In genomic region chr16:5898330-5898729, GRCm38 (mm10) we compare ENCODE assay signal across 10 mouse cellular contexts. TPM values are rescaled to one million over a fixed set of nuclear protein-coding genes. Genes with fewer than 3 reads are reported as not detected.
DNase-seq lines count a peak whose midpoint lies in the region; ATAC-seq lines count a peak whose summit lies in the region.
"Had no signal": no experiment of that assay in that cellular context is flagged by ENCODE, and none has a peak within 500 bp of the region (broad histone marks: within the 10 kb centered on the region; RNA-seq: fewer than 3 reads in every experiment).

No protein-coding gene starts in this region.

- DNase-seq in embryo, embryonic 10.5 days (ENCODE audit: low spot score): peak; percentile 13
- no peak for DNase-seq in embryo, embryonic 10 days (ENCODE audit: low spot score)
- DNase-seq in kidney, adult 18-20 months: peak; percentile 19
- DNase-seq in neural tube, embryonic 11.5 days (ENCODE audit: low spot score): peak; percentile 28
- no peak for DNase-seq in B cell, adult 2 months
- no peak for DNase-seq in urinary bladder, postnatal 4 days (ENCODE audit: low spot score in 2 of 2)
- DNase-seq: thymus, postnatal 36 days had no signal

- no peaks in the 10 kb centered on the region for H3K4me1 ChIP-seq in kidney, embryonic 14.5 days (ENCODE audit: control insufficient read depth, insufficient read depth, low read length)
- no peaks in the 10 kb centered on the region for H3K4me1 ChIP-seq in neural tube, embryonic 11.5 days (ENCODE audit: control insufficient read depth, insufficient read depth, low read length)
- H3K4me1 ChIP-seq in neural tube, embryonic 15.5 days: no peaks in the 10 kb centered on the region

- no peaks in the 10 kb centered on the region for H3K36me3 ChIP-seq in kidney, embryonic 14.5 days (ENCODE audit: control insufficient read depth, insufficient read depth, low read length)
- no peaks in the 10 kb centered on the region for H3K36me3 ChIP-seq in neural tube, embryonic 11.5 days (ENCODE audit: control insufficient read depth, insufficient read depth, low read length)
- H3K36me3 ChIP-seq in neural tube, embryonic 15.5 days: no peaks in the 10 kb centered on the region

- H3K27ac ChIP-seq in kidney, embryonic 14.5 days (ENCODE audit: low read depth, low read length): no peak overlapping the region
- H3K27ac ChIP-seq in neural tube, embryonic 11.5 days (ENCODE audit: low read depth, low read length): no peak overlapping the region
- H3K27ac ChIP-seq in neural tube, embryonic 15.5 days (replicated peaks): no peak overlapping the region

- no peak overlapping the region for H3K4me3 ChIP-seq in kidney, embryonic 14.5 days (ENCODE audit: low read length)
- H3K4me3 ChIP-seq in neural tube, embryonic 11.5 days (ENCODE audit: low read depth, low read length): no peak overlapping the region
- H3K4me3 ChIP-seq in neural tube, embryonic 15.5 days (replicated peaks): no peak overlapping the region

- no peak overlapping the region for H3K9ac ChIP-seq in kidney, embryonic 14.5 days (ENCODE audit: low read depth, low read length)
- H3K9ac ChIP-seq in neural tube, embryonic 11.5 days (ENCODE audit: low read length): no peak overlapping the region
- no peak overlapping the region for H3K9ac ChIP-seq in neural tube, embryonic 15.5 days (replicated peaks)

- H3K27me3 ChIP-seq in kidney, embryonic 14.5 days (ENCODE audit: control insufficient read depth, insufficient read depth, low read length): no peaks in the 10 kb centered on the region
- H3K27me3 ChIP-seq in neural tube, embryonic 11.5 days (ENCODE audit: control insufficient read depth, insufficient read depth, low read length): no peaks in the 10 kb centered on the region
- H3K27me3 ChIP-seq in neural tube, embryonic 15.5 days (replicated peaks): no peaks in the 10 kb centered on the region

- 54% methylated on average over 2 of the region's 2 CpGs for WGBS in kidney, embryonic 14.5 days
- 58% methylated on average over 2 of the region's 2 CpGs for WGBS in neural tube, embryonic 11.5 days
- WGBS in neural tube, embryonic 15.5 days: 69% methylated on average over 2 of the region's 2 CpGs

- ATAC-seq in kidney, embryonic 14.5 days (ENCODE audit: low FRiP score, low TSS enrichment): no peak
- no peak for ATAC-seq in neural tube, embryonic 11.5 days (ENCODE audit: insufficient read depth, low FRiP score, low TSS enrichment)
- no peak for ATAC-seq in neural tube, embryonic 15.5 days (ENCODE audit: low FRiP score)

- no peaks in the 10 kb centered on the region for H3K9me3 ChIP-seq in kidney, embryonic 14.5 days (ENCODE audit: control insufficient read depth, low read length)
- H3K9me3 ChIP-seq in neural tube, embryonic 11.5 days (ENCODE audit: control insufficient read depth, low read length): no peaks in the 10 kb centered on the region
- no peaks in the 10 kb centered on the region for H3K9me3 ChIP-seq in neural tube, embryonic 15.5 days (replicated peaks)

- H3K4me2 ChIP-seq in kidney, embryonic 14.5 days (replicated peaks; ENCODE audit: low read depth, low read length): no peak overlapping the region
- H3K4me2 ChIP-seq in neural tube, embryonic 11.5 days (ENCODE audit: low read depth): no peak overlapping the region
- no peak overlapping the region for H3K4me2 ChIP-seq in neural tube, embryonic 15.5 days
- H3K4me2 ChIP-seq: heart, embryonic 11.5 days had no signal

RNA-seq across cellular contexts. Expression of gene Rbfox1, which starts 13.2 kb away (rescaled TPM):
- 6.7 and 7.5 TPM in 2 replicates for polyA plus RNA-seq in kidney, embryonic 14.5 days (2014; fragmentation: Nextera tagmentation; extraction: Ambion mirVana)
- 25.7 and 32.9 TPM in 2 replicates for polyA plus RNA-seq in neural tube, embryonic 11.5 days (2014; fragmentation: Nextera tagmentation; extraction: Ambion mirVana)
- polyA plus RNA-seq in neural tube, embryonic 15.5 days (2015; fragmentation: Nextera tagmentation; extraction: Ambion mirVana): 300 and 351 TPM in 2 replicates

Comparison
In these comparisons a context has a peak if more than half of its experiments do, and no peak if none do; other contexts are left out.
1. DNase-seq: peak in embryo, embryonic 10.5 days (single experiment), kidney, adult 18-20 months (single experiment) and neural tube, embryonic 11.5 days (single experiment); none in embryo, embryonic 10 days (single experiment), B cell, adult 2 months (0 of 2) and urinary bladder, postnatal 4 days (0 of 2).